Mouse (Mus musculus): ENCODE measurements at regions not wholly inside any gene's neighbourhood (a gene's known extent, or its start where the extent isn't known, plus 50 kb on each side); places are given as distances from the start of the nearest gene placed in this dataset.

DNA sequence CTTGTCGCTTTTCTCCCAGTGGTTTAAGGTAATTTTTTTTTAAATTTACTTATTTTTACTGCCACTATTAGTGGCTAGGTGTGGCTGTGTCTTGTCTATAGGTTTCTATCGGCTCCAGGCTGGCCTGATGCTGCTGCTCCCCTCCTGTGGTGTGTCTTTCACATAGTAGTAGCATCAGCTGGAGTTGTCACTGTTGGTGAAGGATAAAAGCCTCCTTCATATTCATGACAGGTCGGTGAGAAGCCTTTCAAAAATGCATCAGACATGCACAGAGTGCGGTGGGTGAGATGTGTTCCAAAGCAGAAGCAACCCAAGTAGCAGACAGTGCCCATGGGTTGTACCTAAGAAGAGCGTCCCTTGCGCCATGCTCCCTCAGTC lies 112.7 kb downstream of the Plekhb2 start:
- TF ChIP-seq CTCF (IDR thresholded peaks at IDR 0.05; ENCODE audit: borderline replicate concordance, extremely low read depth, insufficient read depth, insufficient read length) (no peak), POLR2A (IDR thresholded peaks at IDR 0.05; ENCODE audit: borderline replicate concordance, extremely low read depth, insufficient read depth, insufficient read length, poor library complexity, severe bottlenecking) (no peak)

All from brain, embryonic 14.5 days (tissue).